Mouse (Mus musculus) activated CD4-positive, CD25-positive, alpha-beta regulatory T cell, adult 4 months (primary cell): ENCODE data around the gene Crnkl1. TPM values are rescaled to one million over a fixed set of nuclear protein-coding genes. Genes with fewer than 3 reads are reported as not detected.
"Not testable (repeated sequence)": the region's sequence is repeated elsewhere in the genome, so short reads cannot be mapped to it uniquely, and the experiment has no call there.

Experiments
- ATAC-seq: one replicate; pipeline ENCODE4 v1.8.0; 2017
- polyA plus RNA-seq, 2 experiments: library from polyadenylated mRNA; unstranded; fragments of 100-300 nt; shearing (Covaris generic); gene quantifications; one replicate each; pipeline ENCODE4 v1.2.1; 2017

Crnkl1 gene
- polyA plus RNA-seq, 2 experiments from 2014 or later: 53.1 to 55.4 TPM

DNA sequence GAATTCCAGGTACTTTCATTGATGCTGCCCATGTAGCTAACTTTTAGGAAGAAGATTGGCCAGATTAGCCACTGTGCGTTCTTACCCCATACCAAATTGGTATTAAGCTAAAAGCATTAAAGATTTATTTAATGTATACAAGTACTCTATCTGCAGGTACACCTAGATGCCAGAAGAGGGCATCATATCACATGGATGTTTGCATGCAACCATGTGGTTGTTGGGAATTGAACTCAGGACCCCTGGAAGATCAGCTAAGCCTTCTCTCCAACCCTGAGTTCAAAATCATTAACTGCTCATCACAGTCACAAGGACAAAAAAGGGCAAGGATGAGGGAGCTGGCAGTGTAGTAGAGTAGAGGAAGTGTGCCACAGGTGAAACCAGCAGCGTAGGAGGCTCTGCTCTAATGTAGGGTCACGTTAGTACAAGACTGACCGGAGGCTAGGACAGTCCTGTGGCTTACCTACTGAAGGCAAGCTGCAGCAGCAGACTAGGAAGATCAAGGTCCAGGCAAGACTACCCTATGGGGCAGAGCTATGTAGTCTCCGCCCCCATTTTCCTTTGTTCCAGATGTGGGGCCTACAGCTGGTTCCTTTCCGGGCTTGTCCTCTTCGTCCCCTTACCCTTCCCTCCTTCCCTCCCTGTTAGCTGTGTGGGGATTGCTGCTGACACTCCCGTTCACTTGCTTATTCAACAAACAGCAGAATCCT lies 13.7 kb downstream of the Crnkl1 start:
- ATAC-seq: no peak

DNA sequence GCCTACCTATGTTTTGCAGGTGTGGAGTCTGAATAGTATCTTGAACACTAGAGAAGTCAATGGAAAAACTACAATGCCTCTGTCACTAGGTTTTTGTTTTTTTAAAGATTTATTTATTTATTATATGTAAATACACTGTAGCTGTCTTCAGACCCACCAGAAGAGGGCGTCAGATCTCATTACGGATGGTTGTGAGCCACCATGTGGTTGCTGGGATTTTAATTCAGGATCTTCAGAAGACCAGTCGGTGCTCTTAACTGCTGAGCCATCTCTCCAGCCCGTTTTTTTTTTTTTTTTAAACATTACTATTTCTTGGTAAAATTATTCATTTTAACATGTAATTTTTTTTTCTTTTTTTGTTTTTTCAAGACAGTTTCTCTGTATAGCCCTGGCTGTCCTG lies 28.9 kb downstream of the Crnkl1 start:
- not testable (repeated sequence) for ATAC-seq

DNA sequence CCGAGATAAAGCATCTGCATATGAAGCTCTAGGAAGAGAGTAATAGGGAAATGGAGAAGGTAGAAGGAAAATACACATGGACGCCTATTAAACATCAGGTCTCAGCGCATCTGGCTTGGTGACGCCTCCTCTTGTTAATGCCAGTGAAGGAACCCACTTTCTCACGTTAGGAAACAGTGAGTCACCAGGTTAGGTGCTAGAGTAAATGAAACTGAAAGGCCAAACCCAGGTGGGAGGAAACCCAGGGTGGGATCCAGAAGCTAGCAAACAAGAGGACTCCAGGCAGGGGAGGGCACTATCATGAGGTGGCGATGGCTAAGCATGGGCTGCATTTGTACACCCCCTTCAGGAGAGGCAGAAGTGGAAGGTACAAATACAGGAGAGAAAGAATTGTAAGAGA lies 29.7 kb downstream of the Crnkl1 start:
- peak; percentile 76 for ATAC-seq

DNA sequence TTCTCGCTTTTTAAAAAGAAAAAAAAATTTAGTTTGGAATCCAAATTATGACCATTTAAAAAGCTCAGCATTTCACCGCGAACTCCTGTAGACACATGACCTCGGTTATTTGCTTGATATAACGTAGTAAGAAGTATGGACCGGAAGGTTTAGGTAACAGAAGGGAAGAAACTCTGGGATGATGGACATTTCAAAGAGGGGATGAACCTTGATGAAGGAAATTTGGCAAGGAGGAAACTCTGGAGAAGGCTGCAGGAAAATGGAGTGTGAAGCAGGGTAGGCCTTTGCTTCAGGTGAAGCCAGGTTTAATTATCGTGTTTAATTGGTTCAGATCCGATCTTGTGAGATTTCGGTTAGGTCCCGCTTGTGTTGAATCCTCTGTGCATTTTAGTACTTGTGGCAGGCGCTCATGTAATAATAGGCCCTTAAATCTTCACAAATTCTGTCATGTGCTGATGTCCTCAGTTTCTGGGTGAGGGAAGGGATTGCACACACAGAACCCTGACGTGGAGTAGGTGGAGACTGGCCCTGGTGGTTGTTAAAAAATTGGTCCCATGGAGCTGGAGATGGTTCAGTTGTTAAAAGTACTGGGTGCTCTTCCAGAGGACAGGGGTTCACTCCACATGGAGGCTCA lies 30.7 kb downstream of the Crnkl1 start:
- no peak for ATAC-seq

DNA sequence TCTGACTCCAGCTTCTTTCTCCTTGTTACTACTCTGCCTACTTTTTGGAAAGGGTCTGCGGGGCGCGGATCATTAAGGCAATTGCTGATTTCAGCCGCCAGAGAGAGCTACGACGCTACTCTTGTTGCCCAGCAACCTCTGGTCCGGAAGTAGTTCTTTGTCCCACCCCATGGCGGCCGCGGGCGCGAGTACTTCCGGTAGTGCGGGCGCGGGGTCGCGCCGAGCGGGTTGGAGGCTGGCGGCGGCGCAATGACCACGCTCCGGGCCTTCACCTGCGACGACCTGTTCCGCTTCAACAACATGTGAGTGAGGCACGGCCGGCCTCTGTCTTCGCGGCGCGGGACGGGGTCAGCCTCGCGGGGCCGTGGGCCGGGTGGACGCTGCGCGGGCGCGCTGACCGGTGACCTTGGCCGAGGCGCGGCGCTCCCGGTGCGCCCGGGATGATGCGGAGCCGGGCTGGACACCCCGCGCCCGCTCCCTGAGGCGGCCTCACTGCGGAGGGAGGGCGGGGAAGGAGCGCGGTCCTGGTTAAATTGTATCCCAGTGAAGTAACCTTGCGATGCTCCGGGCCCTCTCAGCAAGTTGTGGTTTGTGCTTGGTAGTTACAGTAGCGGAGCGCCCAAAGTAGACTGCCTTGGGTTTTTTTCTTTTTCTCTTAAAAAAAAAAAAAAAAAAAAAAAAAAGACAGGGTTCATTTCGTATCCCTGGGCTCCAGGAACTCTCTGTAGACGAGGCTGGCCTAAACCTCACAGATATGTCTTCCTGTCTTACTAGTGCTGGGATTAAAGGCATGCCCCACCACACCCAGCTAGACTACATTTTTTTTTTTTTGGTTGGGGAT lies 31.5 kb downstream of the Crnkl1 start:
- peak; percentile 88 for ATAC-seq

DNA sequence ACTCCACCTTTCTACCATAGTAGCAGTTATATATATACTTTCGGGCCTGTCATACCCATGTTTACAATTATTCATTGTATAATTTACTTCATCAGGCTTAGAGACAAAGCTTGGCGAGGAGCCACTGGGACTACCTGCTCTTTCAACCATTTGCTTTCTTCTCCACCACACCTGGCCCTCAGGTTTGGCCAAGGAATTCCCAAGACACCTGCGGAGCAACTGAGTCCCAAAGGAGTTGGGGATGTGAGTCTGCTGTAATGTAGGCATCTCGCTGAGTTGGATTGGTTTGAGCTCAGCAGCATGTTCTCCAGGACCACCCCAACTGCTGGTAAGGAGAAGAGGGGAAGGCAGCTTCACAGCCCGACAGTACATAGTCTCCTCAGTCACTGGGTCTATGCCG lies 33.0 kb downstream of the Crnkl1 start, which contains the start of gene Naa20:
Gene Naa20 (plus strand): TSS at position 239 of the 400 bp plus-strand sequence.
- ATAC-seq: no peak

DNA sequence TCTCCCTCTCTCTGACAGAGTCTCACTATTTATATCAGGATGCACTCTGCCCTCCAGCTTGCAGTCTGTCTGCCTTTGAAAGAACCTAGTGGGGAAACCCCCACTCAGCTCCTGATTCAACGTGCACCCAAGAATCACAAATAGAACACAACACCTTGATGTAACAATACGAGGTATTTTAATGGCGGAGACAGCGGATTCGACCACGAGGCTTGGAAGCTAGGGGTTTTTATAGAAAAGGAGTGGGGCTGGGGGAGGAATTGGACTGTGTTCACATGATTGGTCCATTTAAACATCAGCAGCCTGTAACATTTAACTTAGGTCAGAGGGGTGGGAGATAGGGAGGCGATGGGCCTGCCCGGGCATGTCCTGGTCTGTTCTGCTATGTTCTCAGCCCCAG lies 34.5 kb downstream of the Crnkl1 start:
- ATAC-seq: not testable (repeated sequence)

DNA sequence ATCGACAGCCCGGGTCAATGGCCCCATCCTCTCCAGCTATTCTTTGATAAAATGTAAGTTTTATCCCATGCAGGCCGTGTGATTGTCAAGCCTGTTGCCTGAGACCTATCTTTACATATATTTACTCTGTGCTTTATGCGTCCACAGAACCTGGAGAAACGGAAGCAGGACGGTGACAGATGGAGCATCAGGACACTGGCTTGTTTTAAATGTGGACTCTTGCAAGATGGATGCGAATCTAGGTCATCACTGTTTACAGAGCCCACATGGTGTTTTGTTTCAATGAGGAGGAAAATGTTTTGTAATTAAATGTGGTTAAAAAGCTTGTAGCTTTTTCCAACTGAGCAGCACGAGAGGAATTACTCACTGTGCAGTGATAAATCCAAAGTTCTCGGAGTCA lies 36.7 kb downstream of the Crnkl1 start:
- ATAC-seq: no peak

DNA sequence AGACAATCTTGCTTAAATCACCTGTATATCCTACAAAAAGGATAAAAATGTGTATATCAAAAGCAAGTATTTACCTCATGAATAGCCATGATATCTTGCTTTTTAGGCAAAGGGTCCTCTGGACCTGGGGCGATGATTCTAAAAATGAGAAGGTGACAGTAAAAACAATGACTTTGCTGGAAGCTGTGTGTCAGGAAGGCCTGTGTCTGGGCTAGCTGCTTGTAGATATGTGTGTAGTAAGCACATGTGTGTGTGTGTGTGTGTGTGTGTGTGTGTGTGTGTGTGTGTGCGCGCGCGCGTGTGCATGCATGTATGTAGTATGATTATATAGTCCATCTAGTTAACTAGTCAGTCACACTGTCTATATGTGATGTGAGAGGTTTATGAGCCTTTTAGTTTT lies 41.1 kb downstream of the Crnkl1 start:
- ATAC-seq: no peak

DNA sequence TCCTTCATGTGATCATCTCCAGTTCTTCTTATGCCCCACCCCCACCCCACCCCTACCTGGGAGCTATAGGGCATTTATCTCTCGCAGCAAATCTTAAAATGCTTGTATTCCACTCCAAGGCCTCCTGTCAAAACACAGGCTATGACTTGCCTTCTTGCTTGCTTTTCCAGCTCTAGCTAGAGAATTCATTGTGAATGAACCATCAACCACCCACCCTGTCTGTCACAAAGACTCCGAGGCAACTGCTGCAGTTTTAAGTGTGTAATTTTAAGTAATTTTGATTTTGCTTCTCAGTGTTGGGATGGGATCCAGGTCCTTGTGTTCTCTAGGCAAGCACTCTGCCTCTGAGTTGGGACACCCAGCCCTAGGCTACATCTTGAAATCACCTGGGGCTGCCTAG lies 44.2 kb downstream of the Crnkl1 start:
- ATAC-seq: no peak

DNA sequence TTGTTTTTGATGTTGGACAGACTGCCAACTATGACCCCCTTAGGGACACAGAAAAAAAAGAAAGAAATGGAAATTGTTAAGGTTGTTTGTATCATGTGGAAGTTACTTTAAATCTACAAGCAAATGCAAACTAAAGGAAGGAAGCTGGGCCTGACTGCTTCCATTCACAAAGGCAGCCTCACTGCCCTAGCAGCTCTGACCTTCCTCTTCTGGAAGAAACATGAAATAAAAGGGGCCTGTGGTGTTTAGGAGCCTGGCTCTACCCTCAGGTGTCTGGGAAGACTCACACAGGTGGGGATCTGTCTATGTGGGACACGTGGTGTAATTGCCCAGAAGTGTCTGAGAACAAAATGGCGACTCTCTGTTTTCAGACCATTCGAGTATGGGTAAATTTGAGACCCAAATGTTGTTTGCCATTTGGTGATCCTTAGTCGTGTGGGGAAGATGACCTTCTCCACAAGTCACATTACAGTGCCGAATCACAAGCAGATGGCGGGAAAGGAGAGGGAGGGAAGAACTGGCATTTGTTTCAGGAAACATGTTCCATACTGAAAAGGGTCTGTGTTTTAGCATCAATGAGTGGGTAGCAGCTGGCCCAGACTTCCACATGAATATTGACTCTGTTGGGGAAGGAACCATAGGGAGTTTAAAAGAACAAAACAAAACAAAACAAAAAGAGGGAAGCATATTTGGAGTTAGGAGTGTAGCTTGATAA lies 45.9 kb downstream of the Crnkl1 start:
- ATAC-seq: no peak

DNA sequence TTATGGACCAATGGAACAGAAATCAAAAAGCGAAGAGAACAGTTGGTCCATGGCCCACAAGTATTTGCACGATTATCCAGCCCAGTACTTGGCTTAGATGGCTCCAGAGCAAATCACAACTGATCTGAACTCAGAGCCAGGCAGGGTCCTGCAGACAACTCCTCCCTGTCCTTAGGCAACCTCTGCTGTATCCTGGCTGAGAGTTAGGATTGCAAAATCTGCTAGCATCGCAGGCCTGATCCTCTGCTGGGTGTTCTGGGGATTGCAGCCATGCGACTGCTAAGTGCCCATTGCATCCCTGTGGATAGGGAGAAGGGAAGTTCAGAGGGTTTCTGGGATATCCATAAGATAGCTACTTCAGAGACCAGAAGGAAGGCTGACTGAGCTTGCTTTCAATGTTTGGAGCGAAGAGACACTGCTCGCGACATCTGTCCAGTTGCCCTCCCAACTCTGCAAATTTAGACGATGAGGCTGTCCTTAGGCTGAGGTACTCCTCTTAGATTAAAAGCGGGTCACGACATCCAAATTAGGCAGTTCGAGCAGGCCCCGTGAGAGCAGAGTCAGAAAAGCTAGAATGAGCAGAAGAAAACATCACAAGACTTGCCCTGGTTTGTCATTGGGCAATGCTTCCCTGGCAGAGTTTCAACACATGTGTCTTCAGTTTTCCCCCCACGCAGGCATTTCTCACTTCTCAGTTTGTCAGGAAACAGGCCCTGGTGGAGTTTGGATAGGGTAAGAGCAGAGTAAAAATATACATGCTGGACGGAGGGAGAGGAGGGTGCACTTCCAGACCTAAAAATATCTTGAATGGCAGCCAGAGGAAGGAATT lies 46.7 kb downstream of the Crnkl1 start:
- ATAC-seq: no peak

DNA sequence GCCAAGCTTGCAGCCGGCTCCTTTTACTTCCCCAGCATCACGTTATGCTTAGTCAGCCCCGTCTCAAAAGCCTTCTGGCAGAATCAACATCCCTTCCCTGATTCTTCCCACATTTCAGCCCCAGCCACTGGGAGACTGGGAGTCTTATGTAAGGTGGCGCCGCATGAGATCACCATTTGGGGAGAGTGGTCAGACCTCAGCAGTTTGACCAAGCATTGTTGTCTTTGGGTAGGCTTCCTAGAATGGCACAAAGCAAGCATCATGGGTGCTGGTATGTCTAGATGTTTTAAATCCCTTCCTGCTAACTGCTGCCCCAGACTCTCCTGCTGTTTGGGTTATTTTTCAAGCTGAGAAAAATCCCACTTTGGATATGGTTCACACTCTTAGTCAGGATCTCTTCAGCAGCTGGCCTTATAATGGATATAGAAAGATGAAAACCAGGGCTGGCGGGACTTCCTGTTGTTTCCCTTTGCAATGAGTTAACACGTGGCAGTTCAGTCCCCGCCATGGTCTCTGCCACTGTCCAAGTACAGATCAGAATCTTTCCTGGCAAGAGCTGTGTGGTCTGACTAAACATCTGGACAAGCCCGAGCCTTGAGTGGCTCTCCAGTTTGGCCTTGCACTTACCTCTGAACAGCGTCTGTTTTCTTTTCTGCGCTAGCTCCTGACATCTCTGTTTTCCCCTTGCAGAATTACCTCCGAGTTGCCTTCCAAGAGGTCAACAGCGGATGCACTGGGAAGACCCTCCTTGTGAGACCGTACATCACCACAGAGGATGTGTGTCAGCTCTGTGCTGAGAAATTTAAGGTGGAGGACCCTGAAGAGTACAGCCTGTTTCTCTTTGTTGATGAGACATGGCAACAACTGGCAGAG lies 49.7 kb downstream of the Crnkl1 start:
- ATAC-seq: no peak

DNA sequence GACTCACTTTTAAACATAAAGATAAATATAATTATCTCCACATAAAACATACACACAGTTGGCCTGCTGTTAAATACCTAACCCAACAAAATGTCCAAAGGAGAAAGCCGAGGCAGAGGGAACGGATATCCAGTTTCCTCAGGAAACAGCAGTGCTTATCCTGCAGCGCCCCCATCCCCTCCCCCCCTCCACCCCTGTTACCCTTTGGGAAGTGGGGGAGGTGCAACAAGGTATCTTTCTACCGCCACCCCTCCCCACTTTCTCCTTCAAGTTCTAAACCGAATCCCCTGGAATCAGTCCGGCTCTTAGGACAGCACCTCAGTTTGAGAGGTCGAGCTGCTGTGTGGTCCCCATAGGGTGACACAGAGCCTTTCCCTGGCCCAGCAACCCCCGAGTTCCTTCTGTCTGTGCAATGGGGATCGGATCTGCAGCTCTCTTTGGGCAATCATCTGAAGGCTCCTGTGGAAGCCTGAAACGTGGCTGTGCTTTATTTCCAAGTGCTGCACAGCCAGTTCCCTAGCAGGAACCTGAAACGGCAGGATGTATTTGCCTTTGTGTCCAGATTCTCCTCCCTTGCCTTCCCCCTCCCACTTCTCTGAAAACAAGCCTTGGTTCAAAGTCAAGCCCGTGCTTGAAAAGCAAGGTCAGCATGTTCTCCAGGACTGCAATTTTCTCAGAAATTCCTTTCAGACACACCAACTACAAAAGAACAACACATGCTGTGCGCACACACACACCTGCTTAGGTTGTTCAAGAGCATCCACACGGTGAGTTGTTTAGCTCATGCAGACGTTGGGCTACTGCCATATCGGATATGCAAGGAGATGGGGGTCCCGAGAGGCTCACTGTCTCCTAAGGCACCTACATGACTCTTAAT lies 50.5 kb downstream of the Crnkl1 start:
- no peak for ATAC-seq

DNA sequence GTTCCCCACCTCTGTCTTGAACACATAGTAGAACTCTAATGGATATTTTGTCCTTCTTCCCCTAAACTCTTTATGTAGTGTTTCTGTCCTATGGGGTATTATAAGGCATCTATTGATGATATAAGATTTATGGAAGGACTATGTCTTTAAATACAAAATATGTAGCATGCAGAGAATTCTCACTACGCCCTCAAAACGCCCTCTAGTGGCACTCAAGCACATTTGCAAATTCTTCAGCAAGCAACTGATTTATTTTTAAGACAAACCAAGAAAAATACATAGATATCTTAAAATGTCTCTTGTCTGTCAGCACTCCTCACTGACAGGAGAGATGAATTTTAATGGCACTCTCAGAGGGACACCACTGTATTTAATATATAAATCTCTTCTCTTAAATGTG lies 52.4 kb downstream of the Crnkl1 start:
- no peak for ATAC-seq

DNA sequence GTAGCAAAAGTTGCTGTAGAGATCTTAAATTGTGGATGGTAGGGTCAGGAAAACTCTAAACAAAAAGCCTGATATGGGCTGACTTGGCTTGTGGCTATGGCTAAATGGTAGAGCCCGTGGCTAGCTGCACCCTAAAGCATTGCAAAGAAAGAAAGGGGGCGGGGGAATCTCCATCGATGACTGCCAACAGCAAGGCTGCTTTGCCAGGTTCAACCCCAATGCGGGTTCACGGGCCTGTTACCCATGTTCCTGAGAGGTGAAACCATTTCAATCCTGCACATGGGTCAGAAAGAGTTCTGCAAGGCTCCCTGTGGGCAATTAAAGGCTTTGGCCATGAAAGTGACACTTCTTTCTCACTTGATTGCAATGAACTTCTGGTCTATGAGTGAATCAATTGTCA lies 52.9 kb downstream of the Crnkl1 start:
- ATAC-seq: no peak

DNA sequence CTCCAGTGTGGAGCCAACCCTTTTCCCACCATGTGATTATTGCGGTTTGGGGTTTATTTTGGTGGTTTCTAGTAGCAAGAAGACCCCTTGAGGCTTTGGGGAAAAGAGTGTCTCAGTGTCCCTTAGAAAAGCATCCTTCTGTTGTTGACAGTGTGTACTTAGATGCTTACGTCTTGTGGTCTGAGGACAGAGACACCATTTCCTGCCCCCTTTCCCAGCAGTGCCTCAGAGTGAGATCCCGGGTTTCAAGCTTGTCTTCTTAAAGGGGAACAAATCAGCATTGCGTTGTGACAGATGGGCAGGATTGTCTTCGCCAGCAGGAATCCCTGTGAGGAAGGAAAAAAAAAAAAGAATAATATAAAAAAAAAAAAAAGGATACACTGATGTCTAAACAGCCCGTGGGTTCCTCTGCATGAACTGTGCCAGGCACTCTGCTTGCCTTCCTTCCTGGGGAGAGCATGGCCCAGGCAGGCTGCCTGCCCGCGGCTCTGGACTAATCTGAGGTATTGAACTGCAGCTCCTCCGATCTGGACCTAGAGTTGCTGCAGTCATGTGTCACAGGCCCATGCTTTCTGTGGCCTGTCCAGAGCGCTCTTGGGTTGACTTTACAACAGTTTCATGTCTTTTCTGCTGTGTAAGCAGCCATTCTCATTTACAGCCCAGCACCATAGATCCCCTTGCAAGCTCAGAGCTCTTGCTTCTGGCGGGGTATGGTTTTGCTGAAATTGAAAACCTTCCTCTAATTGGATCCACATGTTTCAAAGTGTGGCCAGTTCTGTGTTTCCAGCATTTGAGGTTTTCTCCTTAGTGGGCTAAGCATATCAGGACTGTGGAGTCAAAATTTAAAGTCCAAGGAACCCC lies 53.7 kb downstream of the Crnkl1 start:
- ATAC-seq: no peak

DNA sequence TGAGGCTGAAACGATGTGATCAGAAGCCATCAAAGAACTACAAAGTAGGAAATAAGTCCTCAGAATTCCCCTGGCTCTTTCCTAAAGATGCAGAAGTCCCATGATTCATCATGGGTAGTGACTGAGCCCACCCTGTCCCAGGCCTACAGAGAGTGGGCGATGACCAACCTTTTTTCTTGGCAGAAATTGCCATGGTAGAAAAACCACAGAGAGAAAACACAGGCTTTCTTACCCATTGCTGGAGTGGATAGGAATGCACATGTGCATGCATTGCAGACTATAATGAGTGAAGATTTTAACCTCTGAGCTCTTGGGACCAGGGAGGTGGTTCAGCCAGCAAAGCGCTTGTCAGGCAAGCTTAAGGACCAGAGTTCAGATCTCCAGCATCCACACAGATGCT lies 57.6 kb downstream of the Crnkl1 start:
- no peak for ATAC-seq
